Mouse (Mus musculus) thymus, postnatal 4 days (tissue): ENCODE measurements around the gene Kif4.

Experiments
- DNase-seq: peaks from one replicate; pipeline ENCODE4 v3.0.0; 2021

Kif4 gene

GRCm38 (mm10) chrX:100625546-100625801, at the start of gene Kif4:
Gene Kif4 (plus strand): TSS chrX:100625737.
- DNase-seq, result no peak

DNA sequence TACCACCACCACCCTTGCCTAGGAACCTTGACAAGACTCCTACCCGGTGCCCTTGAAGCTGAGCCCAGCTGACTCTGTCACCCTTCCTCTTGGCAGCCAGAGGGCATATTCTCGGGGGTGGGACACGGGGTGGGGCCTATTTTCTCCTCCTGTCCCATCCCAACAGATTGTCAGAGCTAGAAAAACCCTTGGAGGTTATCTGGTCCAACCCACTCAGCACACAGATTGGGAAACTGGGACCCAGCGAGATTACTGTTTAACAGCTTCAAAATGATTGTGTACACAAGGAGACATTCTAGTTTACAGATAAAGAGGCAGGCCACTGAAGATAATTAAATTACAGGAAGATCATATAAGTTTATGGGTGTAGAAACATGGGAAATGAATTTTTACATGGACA, 30.7 kb upstream of the Kif4 start, which contains the start of gene P2ry4:
TSS of gene P2ry4 (minus strand) at position 79 of the 400 bp plus-strand sequence.
- no peak for DNase-seq

DNA sequence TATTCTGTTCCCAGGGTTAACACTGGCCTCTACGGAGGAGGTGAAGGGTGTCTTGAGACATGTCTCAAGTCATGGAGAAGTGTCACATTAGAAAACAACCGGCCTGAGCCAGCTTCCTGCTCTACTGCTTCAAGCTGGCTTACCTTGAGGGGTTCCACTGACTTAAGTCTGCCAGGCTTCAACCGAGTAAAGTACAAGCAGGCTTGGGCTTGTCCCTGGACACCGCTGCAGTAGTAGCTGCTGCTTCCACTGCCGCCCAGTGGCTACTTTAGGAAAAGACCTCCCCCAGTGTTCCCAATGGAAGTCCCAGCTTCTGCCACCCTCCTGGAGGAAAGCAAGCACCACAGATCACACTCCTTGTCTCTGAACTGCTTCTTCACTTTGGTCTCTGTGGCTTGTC, 28.1 kb upstream of the Kif4 start:
- DNase-seq, result peak; percentile 12

GRCm38 (mm10) chrX:100599755-100600154, 25.8 kb upstream of the Kif4 start:
- no peak for DNase-seq

DNA sequence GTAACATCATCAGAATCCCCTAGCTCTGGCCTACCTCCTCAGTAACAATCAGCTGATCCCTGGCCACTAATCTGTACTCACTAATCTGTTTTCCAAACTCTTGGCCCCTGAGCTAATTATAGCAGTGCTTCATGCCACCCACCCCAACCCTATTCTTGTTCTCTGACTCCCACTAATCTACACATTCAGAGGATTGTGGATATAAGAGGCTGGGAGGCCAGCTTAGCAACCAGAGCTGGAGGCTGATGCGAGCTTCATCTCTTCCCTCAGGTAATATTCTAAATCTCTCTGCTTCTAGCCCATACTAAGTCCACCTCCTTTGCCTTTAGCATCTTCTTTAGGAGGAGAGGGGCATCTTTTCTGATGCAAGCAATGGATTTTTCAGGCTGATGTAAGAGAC, 20.2 kb upstream of the Kif4 start, which contains the start of gene Arr3:
TSS of gene Arr3 (plus strand) at position 184 of the 400 bp plus-strand sequence.
- no peak for DNase-seq

DNA sequence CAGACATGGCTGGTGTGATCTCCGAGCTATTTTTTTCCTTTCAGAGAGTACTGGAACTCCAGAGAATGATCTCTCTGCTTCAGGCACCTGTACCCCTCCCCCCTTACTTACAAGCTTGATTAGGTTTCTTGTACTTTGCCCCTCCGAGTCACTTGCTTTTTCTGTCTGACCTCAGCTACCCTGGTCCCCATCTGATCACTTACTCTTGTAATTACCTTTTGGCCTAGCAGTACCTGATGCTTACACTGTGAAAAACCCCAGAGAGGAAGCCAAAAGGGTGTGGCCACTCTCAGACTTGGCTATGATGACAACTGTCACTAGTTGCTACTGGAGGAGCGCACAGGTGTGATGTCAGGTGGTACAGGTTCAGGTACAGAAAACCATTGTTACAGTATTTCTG, 7.0 kb upstream of the Kif4 start:
- no peak for DNase-seq

DNA sequence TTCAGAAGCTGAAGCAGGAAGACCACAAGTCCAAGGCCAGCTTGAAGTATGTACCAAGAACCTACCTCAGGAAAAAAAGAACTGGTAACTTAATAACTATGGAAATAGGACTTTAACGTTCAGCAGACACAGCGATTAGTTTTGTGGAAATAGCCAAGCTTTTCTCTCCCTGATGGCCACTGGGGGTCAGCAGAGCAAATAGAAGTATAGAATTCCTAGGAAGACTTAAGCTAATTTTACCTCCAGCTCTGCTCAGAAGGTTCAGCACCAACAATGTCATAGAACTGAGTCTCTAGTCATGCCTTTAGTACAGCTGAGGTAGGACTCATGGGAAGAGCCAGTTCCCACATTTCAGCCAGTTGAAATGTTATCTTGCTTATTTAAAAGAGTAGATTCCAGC, 4.2 kb upstream of the Kif4 start:
- no peak for DNase-seq

GRCm38 (mm10) chrX:100624242-100624641, 1.3 kb upstream of the Kif4 start:
- DNase-seq, result no peak

DNA sequence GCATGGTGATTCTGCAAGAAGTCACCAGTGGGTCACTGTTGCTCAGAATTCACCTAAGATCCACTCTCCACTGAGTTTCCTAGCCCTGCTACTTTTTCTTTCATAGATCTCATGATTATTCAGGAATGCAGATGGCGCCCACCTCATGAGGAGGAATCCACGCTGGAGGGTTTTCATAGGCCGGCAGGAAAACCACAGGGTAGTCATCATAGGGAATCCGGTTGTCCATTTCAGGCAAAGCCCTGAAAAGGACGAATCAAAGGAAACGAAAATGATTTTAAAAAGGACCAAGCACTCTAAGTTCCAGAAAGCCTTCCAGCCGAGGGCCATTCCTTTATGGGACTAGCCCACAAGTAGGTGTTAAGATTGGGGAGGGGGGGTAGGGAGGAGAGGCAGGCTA, 391 bp upstream of the Kif4 start:
- DNase-seq, result no peak

DNA sequence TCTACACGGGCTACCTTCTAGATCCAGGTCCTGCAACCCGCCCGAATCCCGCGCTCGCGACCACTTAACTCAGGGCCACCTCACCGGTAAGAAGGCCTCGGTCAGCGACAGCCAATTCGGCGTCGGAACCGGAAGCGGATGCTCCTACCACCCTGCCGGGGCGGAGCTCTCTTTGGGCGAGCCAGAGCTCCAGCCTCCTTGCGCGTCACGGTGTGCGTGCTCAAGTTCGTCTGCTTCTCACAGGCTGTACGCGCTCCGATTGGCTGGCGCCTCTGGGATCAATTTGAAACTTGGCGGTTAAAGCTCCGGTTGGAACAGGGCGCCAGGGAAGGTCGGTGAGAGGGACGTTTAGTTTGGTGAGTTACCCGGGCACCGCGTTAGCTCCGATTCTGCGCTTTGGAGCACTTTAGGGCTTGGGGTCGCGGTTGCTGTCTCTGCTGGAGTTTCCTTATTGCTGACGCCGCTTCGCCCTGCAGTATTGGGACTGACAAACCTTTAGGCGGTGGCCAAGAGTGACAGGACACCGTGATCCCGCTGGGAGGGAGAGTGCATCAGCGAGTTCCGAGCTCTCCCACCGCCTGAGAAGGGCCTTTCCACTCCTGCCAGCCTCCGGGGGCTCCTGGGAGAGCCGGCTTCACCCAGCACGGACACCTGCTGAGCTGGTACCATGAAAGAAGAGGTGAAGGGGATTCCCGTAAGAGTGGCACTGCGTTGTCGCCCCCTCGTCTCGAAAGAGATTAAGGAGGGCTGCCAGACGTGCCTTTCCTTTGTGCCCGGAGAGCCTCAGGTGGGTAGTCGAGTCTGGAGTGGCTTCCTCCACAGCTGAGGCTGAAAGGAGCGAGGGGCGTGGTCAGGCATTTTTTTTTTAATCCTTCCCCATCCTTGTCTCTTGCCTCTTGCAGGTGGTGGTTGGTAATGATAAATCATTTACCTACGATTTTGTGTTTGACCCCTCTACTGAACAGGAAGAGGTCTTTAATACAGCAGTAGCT, 561 bp downstream of the Kif4 start, which contains the start of gene Pdzd11:
TSS of gene Pdzd11 (minus strand) at position 767 of the 992 bp plus-strand sequence.
- DNase-seq, result peak; percentile 87

- no peak for DNase-seq
Measured at GRCm38 (mm10) chrX:100629076-100629475, 3.5 kb downstream of the Kif4 start.

- no peak for DNase-seq
Measured at GRCm38 (mm10) chrX:100638477-100638876, 12.9 kb downstream of the Kif4 start.

DNA sequence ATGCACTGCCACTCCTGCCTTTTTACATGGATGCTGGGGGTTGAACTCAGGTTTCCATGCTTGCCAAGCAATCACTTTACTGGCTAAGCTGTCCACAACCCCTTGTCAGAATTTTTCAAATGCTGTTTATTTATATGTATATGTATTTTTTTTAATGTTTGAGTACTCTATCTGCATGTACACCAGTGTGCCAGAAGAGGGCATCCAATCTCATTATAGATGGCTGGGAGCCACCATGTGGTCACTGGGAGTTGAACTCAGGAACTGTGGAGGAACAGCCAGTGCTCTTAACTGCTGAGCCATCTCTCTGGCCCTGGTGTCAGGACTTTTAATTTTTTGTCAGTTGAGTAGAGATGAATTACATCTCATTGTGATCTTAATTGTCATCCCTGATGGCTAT, 27.3 kb downstream of the Kif4 start:
- DNase-seq, result no peak

DNA sequence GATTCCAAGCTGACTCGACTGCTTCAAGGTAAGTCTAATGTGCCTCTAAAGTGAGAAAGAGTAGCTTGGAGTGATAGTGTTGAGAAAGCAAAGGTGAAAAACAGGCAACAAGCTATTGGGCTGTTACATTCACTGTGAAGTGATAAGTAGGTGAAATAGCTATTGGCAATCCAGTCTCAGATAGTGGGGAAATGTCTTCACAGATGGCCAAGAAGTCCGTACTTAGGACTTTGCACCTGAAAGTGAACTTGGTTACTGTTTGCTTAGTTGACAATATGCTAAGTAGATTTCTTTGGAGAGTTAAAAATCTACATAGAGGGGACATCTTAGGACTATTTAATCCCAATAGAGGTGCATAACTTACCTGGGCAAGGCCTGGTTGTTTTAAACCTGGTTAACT, 39.3 kb downstream of the Kif4 start:
- DNase-seq, result no peak

GRCm38 (mm10) chrX:100678204-100678603, 52.7 kb downstream of the Kif4 start:
- no peak for DNase-seq

- no peak for DNase-seq
Measured at GRCm38 (mm10) chrX:100686527-100686926, 61.0 kb downstream of the Kif4 start.

- no peak for DNase-seq
Measured at GRCm38 (mm10) chrX:100687360-100688032, 62.0 kb downstream of the Kif4 start.

GRCm38 (mm10) chrX:100688033-100688370, 62.5 kb downstream of the Kif4 start:
- no peak for DNase-seq

DNA sequence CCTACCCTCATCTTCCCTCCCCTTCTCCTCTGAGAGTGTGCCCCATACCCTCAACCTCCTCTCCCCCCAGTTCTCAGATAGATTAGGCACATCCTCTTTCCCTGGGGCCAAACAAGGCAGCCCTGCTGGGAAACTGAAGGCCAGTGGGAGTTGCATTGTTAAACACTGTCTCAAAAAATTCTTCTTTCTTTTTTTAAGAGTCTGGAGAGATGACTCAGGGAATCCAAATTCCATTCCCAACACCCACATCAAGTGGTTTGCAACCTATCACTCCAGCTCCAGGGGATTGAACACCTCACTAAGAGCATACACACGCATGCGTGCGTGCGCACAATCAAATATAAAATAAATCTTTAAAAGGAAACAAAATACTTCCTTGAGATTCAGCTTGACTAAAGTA, 71.2 kb downstream of the Kif4 start:
- DNase-seq, result no peak

GRCm38 (mm10) chrX:100708032-100708431, 82.5 kb downstream of the Kif4 start:
- DNase-seq, result no peak

DNA sequence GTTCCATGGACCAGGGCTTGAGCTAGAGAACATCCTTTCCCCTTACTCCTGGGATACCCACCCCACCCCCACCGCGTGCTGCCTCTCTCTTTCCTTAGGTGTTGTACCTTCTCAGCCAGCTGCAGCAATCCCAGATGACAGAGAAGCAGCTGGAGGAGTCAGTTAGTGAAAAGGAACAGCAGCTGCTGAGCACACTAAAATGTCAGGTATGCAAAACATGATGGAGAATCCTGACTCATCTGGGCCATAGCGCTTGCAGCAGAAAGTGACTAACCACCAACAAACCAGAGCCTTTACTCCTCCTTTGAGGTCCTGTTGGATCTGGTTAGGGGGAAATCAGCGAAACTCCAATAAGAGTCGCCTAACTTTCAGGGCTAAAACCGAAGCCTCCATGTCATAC, 90.6 kb downstream of the Kif4 start:
- DNase-seq, result no peak

GRCm38 (mm10) chrX:100728947-100729346, 103.4 kb downstream of the Kif4 start:
- no peak for DNase-seq

- DNase-seq, result no peak
Measured at GRCm38 (mm10) chrX:100729665-100730188, 104.2 kb downstream of the Kif4 start, which contains the start of gene Gdpd2. Gene Gdpd2 (plus strand): TSS chrX:100729873.

GRCm38 (mm10) chrX:100730266-100730665, 104.7 kb downstream of the Kif4 start:
- no peak for DNase-seq
